Mouse (Mus musculus): Measurements from ENCODE around the gene Fdxr. TPM values are rescaled to one million over a fixed set of nuclear protein-coding genes. Genes with fewer than 3 reads are reported as not detected.

The Fdxr gene
- total RNA-seq, 2 experiments from 2014 or later: 9.7 to 23.9 TPM

GRCm38 (mm10) chr11:115246386-115246785 lies 30.5 kb downstream of the Fdxr start:
- ATAC-seq (replicated peaks; ENCODE audit: poor library complexity, severe bottlenecking): no peak

- ATAC-seq (replicated peaks; ENCODE audit: poor library complexity, severe bottlenecking): no peak
Measured at GRCm38 (mm10) chr11:115244840-115245239, 32.0 kb downstream of the Fdxr start.

DNA sequence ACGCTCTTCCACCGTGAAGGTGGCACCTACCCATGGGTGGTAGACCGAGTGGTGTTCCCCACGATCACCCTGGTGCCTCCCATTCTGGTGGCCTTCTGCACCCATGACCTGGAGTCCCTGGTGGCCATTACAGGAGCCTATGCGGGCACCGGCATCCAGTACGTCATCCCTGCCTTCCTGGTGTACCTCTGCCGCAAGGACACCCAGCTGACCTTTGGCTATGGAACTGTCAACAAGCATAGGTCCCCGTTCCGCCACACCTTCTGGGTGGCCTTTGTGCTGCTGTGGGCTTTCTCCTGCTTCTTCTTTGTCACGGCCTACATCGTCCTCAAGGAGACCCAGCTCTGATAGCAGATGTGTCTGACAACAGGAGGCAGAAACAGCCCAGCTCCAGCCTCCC lies 33.1 kb downstream of the Fdxr start:
- ATAC-seq (replicated peaks; ENCODE audit: poor library complexity, severe bottlenecking): no peak

DNA sequence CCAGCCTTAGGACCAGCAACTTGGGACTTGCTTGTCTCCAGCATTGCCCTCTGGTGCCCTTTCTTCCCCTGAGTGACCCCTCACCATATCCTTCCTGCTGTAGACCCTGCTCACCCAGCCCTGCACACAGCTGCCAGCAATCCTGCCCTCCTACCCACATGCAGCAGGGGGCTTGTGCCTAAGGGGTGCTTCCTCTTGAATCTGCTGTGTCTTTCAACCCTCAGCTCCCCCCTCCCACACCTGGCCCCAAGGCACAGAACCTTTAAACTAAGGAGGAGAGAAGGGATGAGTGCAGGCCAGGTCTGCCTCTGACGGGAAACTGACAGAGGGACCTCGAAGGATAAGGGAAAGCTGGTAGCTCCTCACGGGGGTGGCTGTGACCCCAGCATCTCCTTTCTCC lies 34.1 kb downstream of the Fdxr start:
- no peak for ATAC-seq (replicated peaks; ENCODE audit: poor library complexity, severe bottlenecking)

DNA sequence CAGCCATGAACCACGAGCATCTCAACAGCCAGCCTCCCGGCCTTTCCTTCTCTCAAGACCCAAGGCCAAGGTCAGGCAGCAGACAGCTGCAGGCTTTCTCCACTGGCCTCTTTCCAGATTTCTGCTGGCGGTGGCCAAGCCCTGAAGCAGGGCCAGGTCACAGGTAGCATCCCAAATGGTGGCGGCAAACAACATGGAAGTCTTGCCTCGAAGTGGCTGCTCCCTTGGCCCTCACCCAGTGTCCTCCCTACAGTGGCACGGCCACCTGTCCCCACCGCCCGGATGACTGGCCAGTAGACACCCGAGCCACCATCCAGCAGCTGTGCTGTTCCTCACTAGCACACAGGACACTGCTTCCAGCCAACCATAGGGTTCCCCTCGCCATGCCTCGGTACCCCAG lies 35.4 kb downstream of the Fdxr start:
- ATAC-seq (replicated peaks; ENCODE audit: poor library complexity, severe bottlenecking): no peak

DNA sequence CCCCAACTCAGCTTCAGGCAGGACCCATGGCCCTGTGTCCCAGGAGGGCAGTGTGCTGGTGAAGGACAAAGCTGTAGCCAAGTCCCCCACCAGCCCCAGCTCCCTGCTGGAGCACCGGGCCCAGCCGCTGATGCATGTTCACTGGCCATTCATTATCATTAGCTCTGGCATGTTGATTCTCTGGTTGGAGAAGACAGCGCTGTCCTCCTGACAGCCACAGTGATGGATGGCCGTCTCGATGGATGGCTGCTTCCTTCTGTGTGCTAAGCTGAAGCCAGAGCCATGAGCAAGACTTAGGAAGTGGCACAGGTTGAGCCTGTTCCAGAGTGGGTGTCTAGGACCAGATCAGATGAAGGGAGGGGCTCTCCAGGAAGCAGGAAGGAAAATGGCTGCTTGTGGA lies 40.3 kb downstream of the Fdxr start:
- no peak for ATAC-seq (replicated peaks; ENCODE audit: poor library complexity, severe bottlenecking)

GRCm38 (mm10) chr11:115234320-115235044 lies 42.4 kb downstream of the Fdxr start:
- no peak for ATAC-seq (replicated peaks; ENCODE audit: poor library complexity, severe bottlenecking)

DNA sequence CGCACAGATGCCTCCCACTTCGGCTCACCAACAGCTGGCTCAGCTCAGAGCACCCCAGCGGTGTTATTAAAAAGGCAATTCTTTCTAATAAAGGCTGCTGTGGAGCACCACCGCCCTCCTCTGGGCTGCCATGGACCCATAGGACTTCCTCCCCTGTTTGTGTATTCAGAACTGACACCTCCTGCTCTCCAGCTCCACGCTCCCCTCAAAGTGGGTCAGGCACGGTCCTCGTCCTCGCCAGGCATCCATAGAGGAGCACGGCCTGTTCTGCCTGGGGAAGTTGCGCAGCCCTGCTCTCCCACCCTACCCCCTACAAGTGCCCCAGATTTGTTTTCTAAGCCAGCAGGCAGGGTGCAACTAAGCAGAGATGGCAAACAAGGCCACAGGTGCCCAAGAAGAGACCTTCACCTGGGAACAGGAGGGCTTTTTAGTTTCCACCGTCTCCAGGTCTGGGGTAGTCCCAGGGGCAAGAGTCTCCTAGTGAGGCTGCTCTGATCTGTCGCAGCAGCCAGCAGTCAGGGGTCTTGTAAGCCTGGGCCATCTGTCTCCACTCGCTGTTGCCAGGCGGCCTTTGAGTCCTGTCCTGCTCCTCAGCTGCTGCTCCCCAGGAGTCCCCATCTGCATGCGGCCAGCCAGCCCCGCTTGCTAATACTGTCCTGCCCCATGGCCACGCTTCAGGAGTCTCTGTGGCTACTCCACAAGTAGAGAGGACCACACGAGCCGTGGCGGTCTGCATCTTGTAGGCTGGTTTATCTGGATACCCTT lies 43.1 kb downstream of the Fdxr start:
- no peak for ATAC-seq (replicated peaks; ENCODE audit: poor library complexity, severe bottlenecking)

GRCm38 (mm10) chr11:115232889-115233288 lies 44.0 kb downstream of the Fdxr start:
- no peak for ATAC-seq (replicated peaks; ENCODE audit: poor library complexity, severe bottlenecking)

DNA sequence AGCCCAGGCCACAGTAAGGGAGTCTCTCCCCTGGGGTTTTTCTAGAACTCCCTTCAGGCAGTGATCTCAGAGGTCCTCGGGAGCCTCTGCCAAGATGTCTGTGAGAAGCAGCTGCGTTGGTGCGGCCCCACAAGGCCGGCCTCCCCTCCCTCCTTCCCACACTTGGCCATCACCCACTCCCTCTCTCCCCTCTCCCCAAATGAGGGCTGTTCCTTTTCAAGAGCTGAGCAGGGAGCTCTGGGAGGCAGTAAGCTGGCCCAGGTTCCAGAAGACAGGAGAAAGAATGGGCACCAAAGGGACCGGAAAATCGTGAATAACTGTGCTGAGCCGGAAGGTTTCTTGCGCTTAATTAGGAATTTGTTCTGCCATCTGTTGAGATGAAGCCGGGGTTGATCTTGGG lies 44.9 kb downstream of the Fdxr start:
- 0 out of 2 replicates have a peak, but pooled peaks have one; percentile 10 for ATAC-seq (replicated peaks; ENCODE audit: poor library complexity, severe bottlenecking)

- peak; percentile 75 for ATAC-seq (replicated peaks; ENCODE audit: poor library complexity, severe bottlenecking)
Measured at GRCm38 (mm10) chr11:115231168-115231915, 45.5 kb downstream of the Fdxr start.

GRCm38 (mm10) chr11:115229021-115229930 lies 47.6 kb downstream of the Fdxr start:
- no peak for ATAC-seq (replicated peaks; ENCODE audit: poor library complexity, severe bottlenecking)

DNA sequence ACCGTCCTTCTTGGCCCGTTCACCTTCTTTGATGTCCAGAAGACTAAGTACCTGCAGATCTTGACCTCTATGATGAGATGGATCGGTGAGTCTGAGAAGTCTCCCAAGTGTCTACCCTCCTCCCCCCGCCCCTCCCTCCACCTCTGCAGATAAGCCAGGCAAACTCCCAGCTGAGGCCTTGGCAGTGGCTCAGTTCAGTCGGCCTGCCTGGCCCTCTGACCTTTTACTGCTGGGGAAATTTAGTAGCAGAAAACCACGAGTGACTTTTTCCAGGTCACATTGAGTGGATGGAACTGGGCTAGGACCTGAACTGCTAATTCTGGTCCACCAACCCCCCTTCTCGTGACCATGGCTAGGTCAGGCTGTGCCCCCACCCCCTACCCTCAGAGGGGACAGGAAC lies 48.4 kb downstream of the Fdxr start:
- ATAC-seq (replicated peaks; ENCODE audit: poor library complexity, severe bottlenecking): no peak

DNA sequence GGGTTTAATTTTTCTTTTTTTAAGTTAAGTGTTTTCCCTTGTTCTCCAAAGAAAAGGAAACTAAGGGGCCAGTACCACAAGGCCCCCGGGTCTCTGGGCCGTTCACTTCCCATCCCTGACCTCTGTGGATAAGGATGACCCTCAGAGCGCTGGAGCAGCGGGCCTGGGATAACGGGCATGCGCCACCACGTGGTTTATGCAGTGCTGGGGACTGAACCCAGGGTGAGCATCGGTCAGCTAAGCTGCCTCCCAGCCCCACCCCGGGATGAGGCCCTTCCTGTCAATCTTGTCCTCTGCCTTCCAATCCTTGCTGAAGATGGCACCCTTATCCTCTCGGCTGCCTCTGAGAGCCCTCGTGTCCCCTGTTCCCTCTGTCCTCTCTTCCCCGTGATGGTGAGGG lies 49.2 kb downstream of the Fdxr start:
- no peak for ATAC-seq (replicated peaks; ENCODE audit: poor library complexity, severe bottlenecking)

DNA sequence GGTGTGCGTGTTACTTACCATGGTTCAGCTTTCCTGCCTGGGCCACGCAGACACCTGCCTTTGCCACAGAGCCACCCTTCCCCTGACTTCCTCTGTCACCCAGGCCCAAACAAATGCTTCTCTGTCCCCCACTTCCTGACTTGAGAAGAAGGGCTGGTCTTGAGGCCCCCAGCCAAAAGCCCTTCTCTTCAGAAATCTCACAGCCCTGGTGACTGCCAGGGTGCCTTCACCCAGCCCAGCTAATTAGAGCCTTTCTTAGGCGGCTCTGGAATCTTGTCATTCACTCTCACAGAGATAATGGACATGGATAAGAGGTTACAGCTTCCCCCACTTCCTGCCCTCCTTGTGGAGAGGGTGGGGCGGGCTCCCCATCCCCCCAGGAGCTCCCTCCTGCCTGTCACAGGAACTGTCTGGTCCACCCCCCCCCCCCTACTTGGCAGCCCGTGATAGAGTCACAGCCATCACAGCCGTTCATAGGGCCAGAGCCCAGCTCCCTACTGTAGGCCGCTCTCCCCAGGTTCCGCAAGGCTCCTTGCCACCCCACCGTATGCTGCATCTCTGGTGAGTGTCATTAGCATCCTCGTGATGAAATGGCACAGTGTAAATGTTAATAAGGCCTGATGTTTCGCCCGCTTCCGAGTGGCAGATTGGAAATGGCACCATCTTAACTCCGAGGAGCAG lies 49.9 kb downstream of the Fdxr start:
- no peak for ATAC-seq (replicated peaks; ENCODE audit: poor library complexity, severe bottlenecking)

DNA sequence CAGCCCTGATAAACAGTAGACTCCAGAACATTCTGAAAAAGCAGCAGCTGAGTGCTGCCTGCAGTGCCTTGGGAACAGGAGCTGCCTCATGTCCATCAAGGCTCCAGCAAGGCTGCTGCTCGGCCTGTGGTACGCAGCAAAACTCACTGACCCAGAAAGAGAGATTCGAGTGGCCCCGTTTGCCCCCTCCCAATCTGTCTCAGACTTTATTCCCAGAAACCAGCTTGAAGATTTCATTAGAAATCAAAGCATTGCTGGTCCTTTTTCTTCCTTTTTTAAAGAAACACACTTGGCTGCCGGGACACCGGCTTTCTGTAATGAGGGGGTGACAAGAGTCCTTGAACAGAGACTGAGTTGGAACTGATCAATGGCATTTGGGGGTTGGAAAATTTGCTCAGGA lies 51.5 kb downstream of the Fdxr start:
- ATAC-seq (replicated peaks; ENCODE audit: poor library complexity, severe bottlenecking): no peak

DNA sequence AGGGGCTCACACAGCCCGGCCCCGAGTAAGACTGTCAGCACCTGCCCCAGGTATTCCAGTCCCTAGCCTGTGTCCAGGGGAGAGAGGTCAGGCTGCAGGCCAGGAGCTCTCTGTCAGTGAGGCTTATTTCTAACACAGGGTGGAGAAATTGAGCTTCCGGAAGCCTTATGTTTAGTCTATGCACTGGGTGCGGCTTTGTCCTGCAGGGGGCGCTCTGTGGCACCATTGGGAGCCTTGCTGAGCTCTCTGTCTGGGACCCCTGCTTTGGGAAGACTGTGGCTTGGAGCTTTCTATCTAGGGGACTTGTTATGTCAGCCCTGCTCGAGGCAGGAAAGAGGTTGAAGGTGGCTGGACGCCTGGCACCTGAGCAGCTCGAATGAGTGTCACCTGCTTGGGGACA lies 52.0 kb downstream of the Fdxr start:
- 0 out of 2 replicates have a peak, but pooled peaks have one; percentile 21 for ATAC-seq (replicated peaks; ENCODE audit: poor library complexity, severe bottlenecking)

GRCm38 (mm10) chr11:115223877-115224276 lies 53.0 kb downstream of the Fdxr start:
- peak; percentile 18 for ATAC-seq (replicated peaks; ENCODE audit: poor library complexity, severe bottlenecking)

- ATAC-seq (replicated peaks; ENCODE audit: poor library complexity, severe bottlenecking): peak; percentile 53
Measured at GRCm38 (mm10) chr11:115223451-115223850, 53.4 kb downstream of the Fdxr start.

All from granulocyte monocyte progenitor cell, adult 5-6 weeks (primary cell).